Mouse (Mus musculus) cerebellum, postnatal 25 days (tissue): ENCODE measurements around the gene Ptger1.

Experiments
- DNase-seq, 2 experiments: peaks; one replicate each; pipeline ENCODE4 v3.0.0; 2021; ENCODE audit warnings: mixed read lengths in 2 of 2

The Ptger1 gene

GRCm38 (mm10) chr8:83665969-83666865 lies at the start of gene Ptger1:
TSS of gene Ptger1 (plus strand) at chr8:83666678.
- DNase-seq: peak in 1 of 2 experiments; percentile 23

- DNase-seq: no peak
Measured at GRCm38 (mm10) chr8:83617111-83617510, 49.4 kb upstream of the Ptger1 start.

GRCm38 (mm10) chr8:83618566-83618965 lies 47.9 kb upstream of the Ptger1 start:
- no peak for DNase-seq

- peak in 1 of 2 experiments; percentile 35 for DNase-seq
Measured at GRCm38 (mm10) chr8:83619568-83620285, 46.8 kb upstream of the Ptger1 start.

GRCm38 (mm10) chr8:83621691-83622388 lies 44.6 kb upstream of the Ptger1 start:
- DNase-seq: no peak

- peak; percentile 92 to 96 for DNase-seq
Measured at GRCm38 (mm10) chr8:83622389-83622989, 44.0 kb upstream of the Ptger1 start.

- no peak for DNase-seq
Measured at GRCm38 (mm10) chr8:83623549-83623948, 42.9 kb upstream of the Ptger1 start.

- DNase-seq: peak; percentile 40 to 67
Measured at GRCm38 (mm10) chr8:83624739-83625138, 41.7 kb upstream of the Ptger1 start.

- no peak for DNase-seq
Measured at GRCm38 (mm10) chr8:83625676-83626299, 40.7 kb upstream of the Ptger1 start.

GRCm38 (mm10) chr8:83632083-83632707 lies 34.3 kb upstream of the Ptger1 start:
- DNase-seq: no peak

- DNase-seq: no peak
Measured at GRCm38 (mm10) chr8:83638856-83639255, 27.6 kb upstream of the Ptger1 start.

GRCm38 (mm10) chr8:83639649-83640048 lies 26.8 kb upstream of the Ptger1 start:
- DNase-seq: no peak

GRCm38 (mm10) chr8:83647511-83647910 lies 19.0 kb upstream of the Ptger1 start:
- no peak for DNase-seq

- no peak for DNase-seq
Measured at GRCm38 (mm10) chr8:83648031-83648430, 18.4 kb upstream of the Ptger1 start.

GRCm38 (mm10) chr8:83649699-83650098 lies 16.8 kb upstream of the Ptger1 start:
- DNase-seq: no peak

GRCm38 (mm10) chr8:83652030-83652743 lies 14.3 kb upstream of the Ptger1 start, which contains the start of gene Gipc1:
TSS of gene Gipc1 (plus strand) at chr8:83652677.
- DNase-seq: peak; percentile 95 to 97

GRCm38 (mm10) chr8:83652744-83653661 lies 13.5 kb upstream of the Ptger1 start:
- no peak for DNase-seq

GRCm38 (mm10) chr8:83653662-83654017 lies 12.8 kb upstream of the Ptger1 start:
- DNase-seq: no peak

- no peak for DNase-seq
Measured at GRCm38 (mm10) chr8:83654725-83655124, 11.8 kb upstream of the Ptger1 start.

- no peak for DNase-seq
Measured at GRCm38 (mm10) chr8:83656043-83656442, 10.4 kb upstream of the Ptger1 start.
